Mouse (Mus musculus) forebrain, embryonic 14.5 days (tissue): ENCODE data around the gene Nrxn1. TPM values are rescaled to one million over a fixed set of nuclear protein-coding genes. Genes with fewer than 3 reads are reported as not detected.

Experiments
- ATAC-seq: fragments of 200-750 bp; cut with Nextera tagmentation; 2 replicates; pipeline ENCODE4 v1.8.0; 2017; ENCODE audit warnings: mild to moderate bottlenecking, moderate library complexity
- DNase-seq: peaks from one replicate; pipeline ENCODE4 v3.0.0-alpha.2; 2015; ENCODE audit warnings: low spot score
- H3K27ac ChIP-seq: fragments of 300-500 bp; sonication (generic); 2 replicates; pipeline ENCODE4 v1.5.1; 2014; ENCODE audit warnings: low read depth, mild to moderate bottlenecking, control low read depth, low read length, moderate library complexity
- H3K27me3 ChIP-seq: fragments of 300-500 bp; sonication (generic); replicated peaks from 2 replicates; pipeline ENCODE4 v1.6.1; 2014; ENCODE audit warnings: low read length, control low read depth, mixed read lengths; ENCODE audit not compliant: control insufficient read depth, insufficient read depth
- H3K36me3 ChIP-seq: fragments of 300-500 bp; sonication (generic); 2 replicates; pipeline ENCODE4 v1.6.1; 2014; ENCODE audit warnings: low read length, control low read depth; ENCODE audit not compliant: control insufficient read depth, insufficient read depth
- H3K4me1 ChIP-seq: fragments of 300-500 bp; sonication (generic); 2 replicates; pipeline ENCODE4 v1.6.1; 2014; ENCODE audit warnings: antibody characterized with exemption, low read length, control low read depth; ENCODE audit not compliant: control insufficient read depth, insufficient read depth
- H3K4me2 ChIP-seq: fragments of 300-500 bp; sonication (generic); 2 replicates; pipeline ENCODE4 v1.6.1; 2014; ENCODE audit warnings: mild to moderate bottlenecking, control low read depth, low read length
- H3K4me3 ChIP-seq: fragments of 300-500 bp; sonication (generic); 2 replicates; pipeline ENCODE4 v1.5.1; 2014; ENCODE audit warnings: low read depth, low read length, control low read depth
- H3K9ac ChIP-seq: fragments of 300-500 bp; sonication (generic); 2 replicates; pipeline ENCODE4 v1.6.1; 2014; ENCODE audit warnings: mild to moderate bottlenecking, low read length, control low read depth, moderate library complexity
- H3K9me3 ChIP-seq: fragments of 300-500 bp; sonication (generic); replicated peaks from 2 replicates; pipeline ENCODE4 v1.6.1; 2016; ENCODE audit warnings: low read length, control low read depth, mixed read lengths; ENCODE audit not compliant: control insufficient read depth
- WGBS: fragments of 180-500 bp; shearing (Covaris S2); extraction: QIAGEN DNeasy Blood & Tissue Kit; methylation state at CpG from one replicate; pipeline ENCODE4 v1.1.7; 2014; 5-methylcytosine and 5-hydroxymethylcytosine counted together
- polyA plus RNA-seq: library from polyadenylated mRNA; unstranded; fragments of >200 nt; fragmentation: Nextera tagmentation; extraction: Ambion mirVana; gene quantifications from 2 replicates; pipeline ENCODE4 v1.2.1, GENCODE M21; 2014

The Nrxn1 gene
- polyA plus RNA-seq, 1 experiment from 2014 or later: 69.8 TPM

DNA sequence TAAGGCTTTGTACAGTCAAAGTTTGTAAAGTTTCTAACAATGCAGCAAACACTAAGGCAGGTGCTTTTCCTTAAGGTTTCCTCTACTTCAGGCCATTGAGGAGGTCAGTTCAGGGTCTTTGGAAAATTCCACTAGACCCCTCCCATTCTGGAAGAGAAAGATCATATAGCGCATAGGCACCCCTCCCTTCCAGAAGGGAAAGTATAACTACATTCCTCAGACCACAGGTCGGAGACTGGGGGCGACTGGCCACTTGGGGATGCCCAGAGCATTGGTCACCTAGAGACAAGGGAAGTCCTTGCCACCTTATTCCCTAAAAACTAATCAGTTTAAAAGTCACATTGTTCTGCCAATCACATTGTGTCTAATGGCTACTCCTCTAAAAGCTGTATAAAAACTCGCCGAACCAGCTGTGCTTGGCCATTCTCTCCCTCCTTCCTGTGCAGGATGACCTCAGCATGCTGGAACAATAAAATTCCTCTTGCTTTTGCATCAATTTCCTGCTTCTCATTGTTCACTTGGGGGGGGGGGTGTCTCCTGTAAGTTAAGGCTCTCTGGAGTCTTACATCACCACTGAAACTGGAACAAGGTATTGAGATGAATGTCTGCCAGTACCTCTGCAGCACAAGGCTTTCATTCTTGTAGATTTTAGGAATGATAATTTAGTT, 305.6 kb downstream of the Nrxn1 start:
- no peak overlapping the region for H3K4me2 ChIP-seq
- no peaks in the 10 kb centered on the region for H3K9me3 ChIP-seq
- no peak overlapping the region for H3K9ac ChIP-seq
- no peaks in the 10 kb centered on the region for H3K4me1 ChIP-seq
- ATAC-seq (no peak), DNase-seq (no peak)
- H3K36me3 ChIP-seq: no peaks in the 10 kb centered on the region
- no peak overlapping the region for H3K27ac ChIP-seq
- 77% methylated on average over 5 of the region's 5 CpGs for WGBS
- no peak overlapping the region for H3K4me3 ChIP-seq
- no peaks in the 10 kb centered on the region for H3K27me3 ChIP-seq

DNA sequence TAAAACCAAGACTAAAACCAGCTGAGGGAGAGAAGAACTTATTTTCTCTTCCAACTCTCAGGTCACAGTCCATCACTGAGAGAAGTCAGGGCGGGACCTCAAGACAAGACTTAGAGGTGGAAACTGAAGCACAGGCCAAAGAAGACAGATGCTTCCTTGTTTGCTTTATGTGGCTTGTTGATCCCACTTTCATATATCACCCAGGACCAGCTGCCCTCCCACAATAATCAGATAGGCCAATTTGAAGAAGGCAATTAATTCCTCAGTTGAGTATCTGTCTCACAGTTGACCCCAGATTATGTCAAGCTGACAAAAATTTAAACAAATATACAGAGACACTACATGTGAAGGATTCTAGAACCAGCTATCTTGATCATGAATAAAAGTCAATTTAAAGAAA, 312.4 kb downstream of the Nrxn1 start:
- Histone ChIP-seq H3K9me3 (no peaks in the 10 kb centered on the region), H3K4me2 (no peak overlapping the region), H3K9ac (no peak overlapping the region), H3K27me3 (no peaks in the 10 kb centered on the region), H3K36me3 (no peaks in the 10 kb centered on the region), H3K4me3 (no peak overlapping the region), H3K4me1 (no peaks in the 10 kb centered on the region), H3K27ac (no peak overlapping the region)
- 89% methylated on average over 1 of the region's 1 CpGs for WGBS
- DNase-seq (no peak), ATAC-seq (no peak)

DNA sequence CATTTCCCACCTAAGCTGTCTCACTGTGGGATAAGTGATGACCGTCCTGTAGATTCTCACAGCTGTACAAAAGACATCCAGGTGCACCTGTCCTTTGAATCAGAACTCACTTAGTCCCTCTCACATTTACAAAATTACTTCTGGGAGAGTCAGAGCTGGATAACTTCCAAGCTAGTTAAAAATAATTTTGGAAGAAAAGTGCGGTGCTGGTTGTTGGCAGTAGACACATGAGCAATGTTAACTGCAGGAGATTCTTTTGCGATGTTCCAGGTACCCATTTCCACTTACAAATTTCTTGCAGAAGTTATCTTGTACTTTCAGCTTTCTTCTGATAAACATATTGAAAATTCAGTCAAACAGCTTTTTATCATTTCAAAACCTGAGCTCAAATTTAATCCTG, 317.5 kb downstream of the Nrxn1 start:
- no peak overlapping the region for H3K9ac ChIP-seq
- H3K9me3 ChIP-seq: no peaks in the 10 kb centered on the region
- 85% methylated on average over 3 of the region's 3 CpGs for whole genome bisulfite sequencing
- ATAC-seq (no peak), DNase-seq (no peak)
- H3K27ac ChIP-seq: no peak overlapping the region
- no peaks in the 10 kb centered on the region for H3K36me3 ChIP-seq
- no peaks in the 10 kb centered on the region for H3K4me1 ChIP-seq
- no peak overlapping the region for H3K4me2 ChIP-seq
- H3K27me3 ChIP-seq: no peaks in the 10 kb centered on the region
- no peak overlapping the region for H3K4me3 ChIP-seq

DNA sequence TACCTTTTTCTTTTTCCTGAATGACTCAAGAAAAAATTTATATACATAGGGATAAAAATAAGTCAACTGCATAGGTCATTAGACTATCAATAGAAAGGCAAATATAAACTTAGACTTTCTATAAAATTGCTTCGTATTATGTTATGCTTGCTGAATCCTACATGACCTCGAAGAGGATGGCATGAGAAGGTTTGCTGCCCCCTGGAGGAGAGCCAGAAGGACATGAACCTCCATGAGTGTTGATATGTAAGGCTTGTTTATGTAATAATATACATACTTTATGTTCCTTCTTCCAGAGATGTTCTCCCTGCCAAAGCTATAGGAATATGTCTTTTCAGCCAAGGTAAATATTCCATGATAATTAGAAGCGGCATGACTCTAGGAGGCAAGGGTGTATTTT, 319.6 kb downstream of the Nrxn1 start:
- H3K4me3 ChIP-seq: no peak overlapping the region
- no peaks in the 10 kb centered on the region for H3K27me3 ChIP-seq
- no peak for DNase-seq
- 0 out of 2 replicates have a peak, but pooled peaks cover 2% of the 10 kb centered on the region for H3K4me1 ChIP-seq
- no peak overlapping the region for H3K27ac ChIP-seq
- 88% methylated on average over 3 of the region's 3 CpGs for WGBS
- no peak overlapping the region for H3K9ac ChIP-seq
- H3K4me2 ChIP-seq: no peak overlapping the region
- no peaks in the 10 kb centered on the region for H3K9me3 ChIP-seq
- ATAC-seq: no peak
- no peaks in the 10 kb centered on the region for H3K36me3 ChIP-seq

DNA sequence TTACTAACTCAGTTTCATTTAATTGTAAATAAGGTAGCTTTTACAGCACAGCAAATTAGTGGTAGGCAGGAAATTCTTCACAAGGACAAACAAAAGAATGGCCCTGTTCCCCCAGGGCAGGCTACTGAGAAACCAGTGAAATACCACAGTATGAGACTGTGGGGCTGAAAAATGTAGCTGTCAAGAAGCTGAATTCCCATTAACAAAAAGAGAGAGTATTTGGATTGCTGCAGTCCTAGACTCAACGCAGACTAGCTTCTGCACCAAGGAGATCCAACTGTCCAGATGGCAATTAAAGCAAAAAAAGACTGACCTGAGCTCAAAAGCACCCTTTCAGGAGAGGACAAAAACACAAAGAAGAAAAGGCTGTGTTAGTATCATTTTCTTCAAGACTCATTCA, 324.7 kb downstream of the Nrxn1 start:
- no peak overlapping the region for H3K4me2 ChIP-seq
- DNase-seq: peak; percentile 57
- no peaks in the 10 kb centered on the region for H3K27me3 ChIP-seq
- no peak overlapping the region for H3K27ac ChIP-seq
- no peaks in the 10 kb centered on the region for H3K36me3 ChIP-seq
- ATAC-seq: peak; percentile 79
- no peak overlapping the region for H3K9ac ChIP-seq
- no peaks in the 10 kb centered on the region for H3K9me3 ChIP-seq
- WGBS: 0% methylated on average over 1 of the region's 1 CpGs
- H3K4me1 ChIP-seq: 0 out of 2 replicates have a peak, but pooled peaks cover 4% of the 10 kb centered on the region
- H3K4me3 ChIP-seq: no peak overlapping the region

DNA sequence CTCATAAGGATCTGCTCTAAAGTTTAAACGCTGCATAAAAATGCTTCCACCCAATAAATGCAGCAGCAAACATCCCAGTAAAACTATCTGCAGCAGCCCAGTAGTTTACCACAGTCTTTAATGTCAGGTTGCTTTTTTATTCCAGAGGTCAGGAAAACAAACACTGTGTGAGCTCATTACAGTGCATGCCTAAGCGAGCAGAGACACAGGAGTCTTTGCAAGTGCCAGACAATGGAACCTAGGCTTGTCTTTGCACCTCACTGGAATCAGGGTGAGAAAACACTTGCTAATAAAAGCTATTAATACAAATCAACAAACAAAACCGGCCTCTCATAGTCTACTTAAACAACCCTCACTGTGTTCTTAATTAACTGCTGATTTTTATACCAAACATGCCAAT, 365.7 kb downstream of the Nrxn1 start:
- 13% methylated on average over 3 of the region's 3 CpGs for WGBS
- no peaks in the 10 kb centered on the region for H3K9me3 ChIP-seq
- H3K4me2 ChIP-seq: no peak overlapping the region
- ATAC-seq (peak; percentile 46; the same call in 1 of the 2 replicates), DNase-seq (peak; percentile 39)
- H3K36me3 ChIP-seq: no peaks in the 10 kb centered on the region
- no peak overlapping the region for H3K27ac ChIP-seq
- no peak overlapping the region for H3K9ac ChIP-seq
- H3K4me1 ChIP-seq: no peaks in the 10 kb centered on the region
- H3K27me3 ChIP-seq: peaks cover 8% of the 10 kb centered on the region; the same call in 1 of the 2 replicates
- H3K4me3 ChIP-seq: no peak overlapping the region

DNA sequence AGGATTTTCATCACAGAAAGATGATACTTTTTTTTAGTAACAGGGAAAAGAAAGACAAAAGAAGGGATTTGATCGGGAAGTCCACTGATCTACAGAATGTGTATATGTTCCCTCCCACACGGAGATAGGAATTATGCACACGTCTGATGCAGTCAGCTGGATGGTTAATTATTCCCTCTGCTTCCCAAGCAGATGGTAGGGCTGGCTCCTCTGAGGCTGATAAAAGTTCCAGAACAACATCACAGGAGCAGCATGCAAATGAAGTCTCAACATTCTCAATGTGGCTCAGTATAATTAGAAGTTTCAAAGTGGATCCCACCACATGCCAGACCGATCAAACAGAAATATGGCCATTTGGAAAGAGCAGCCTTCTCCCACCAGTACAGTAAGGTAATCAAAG, 388.1 kb downstream of the Nrxn1 start:
- Histone ChIP-seq H3K4me2 (no peak overlapping the region), H3K27ac (no peak overlapping the region), H3K36me3 (no peaks in the 10 kb centered on the region), H3K9ac (no peak overlapping the region), H3K9me3 (no peaks in the 10 kb centered on the region), H3K27me3 (no peaks in the 10 kb centered on the region), H3K4me3 (no peak overlapping the region), H3K4me1 (peaks cover 2% of the 10 kb centered on the region; the same call in 1 of the 2 replicates)
- peak; percentile 72 for DNase-seq
- WGBS: 42% methylated on average over 4 of the region's 4 CpGs
- peak; percentile 88 for ATAC-seq

DNA sequence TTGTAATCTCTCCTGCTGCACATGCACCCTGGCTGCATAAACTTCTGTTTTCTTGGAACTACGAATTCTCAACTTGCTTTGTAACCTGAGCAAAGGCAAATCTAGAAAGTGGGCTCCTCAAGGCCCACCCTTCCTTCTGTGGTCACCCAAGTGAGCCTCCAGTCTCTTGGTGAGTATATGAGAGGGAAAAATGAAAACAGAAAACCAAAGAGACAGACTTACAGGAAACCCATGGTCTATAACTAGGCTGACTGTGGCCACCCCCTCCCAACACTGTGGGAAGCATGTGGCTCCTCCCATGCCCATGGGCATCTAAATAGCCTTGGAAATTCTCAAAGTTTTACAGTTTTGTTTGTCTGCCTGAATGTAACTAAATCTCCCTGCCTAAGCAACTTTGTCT, 390.2 kb downstream of the Nrxn1 start:
- 92% methylated on average over 1 of the region's 1 CpGs for WGBS
- no peak overlapping the region for H3K4me3 ChIP-seq
- no peak overlapping the region for H3K27ac ChIP-seq
- no peak overlapping the region for H3K4me2 ChIP-seq
- no peak overlapping the region for H3K9ac ChIP-seq
- DNase-seq: no peak
- peaks cover 2% of the 10 kb centered on the region; the same call in 1 of the 2 replicates for H3K4me1 ChIP-seq
- H3K9me3 ChIP-seq: no peaks in the 10 kb centered on the region
- H3K36me3 ChIP-seq: no peaks in the 10 kb centered on the region
- H3K27me3 ChIP-seq: no peaks in the 10 kb centered on the region
- ATAC-seq: no peak

DNA sequence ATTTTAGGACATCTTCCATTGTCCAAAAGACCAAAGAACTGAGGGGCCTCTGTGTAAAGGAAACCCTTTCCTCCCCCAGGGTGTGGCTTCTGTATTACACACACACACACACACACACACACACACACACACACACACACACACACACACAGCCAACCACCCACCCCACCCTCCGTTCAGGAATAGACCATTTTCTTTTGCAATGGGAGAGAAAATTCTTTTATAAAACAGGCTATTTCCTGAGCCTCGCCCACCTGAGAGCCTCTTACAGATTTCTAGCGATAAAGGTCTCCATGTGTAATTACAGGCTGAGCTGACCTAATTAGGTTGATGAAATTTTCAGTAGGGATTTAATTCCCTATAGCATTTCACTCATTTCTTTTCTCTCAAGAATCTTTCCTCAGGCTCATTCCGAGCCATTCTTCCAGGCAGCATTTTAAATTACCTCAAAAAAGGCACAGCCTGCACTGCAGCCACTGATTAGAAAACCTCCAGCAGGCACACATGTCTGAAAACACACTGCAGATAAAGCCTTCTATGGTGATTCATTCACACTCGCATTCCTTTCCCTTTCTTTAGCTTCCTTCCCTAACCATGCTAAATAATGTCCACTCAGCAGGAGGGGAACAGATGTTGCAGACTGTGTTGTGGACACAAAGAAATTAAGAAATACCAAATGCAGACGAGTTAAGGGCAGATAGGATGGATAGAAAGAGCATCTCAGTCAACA, 396.6 kb downstream of the Nrxn1 start:
- WGBS: 0% methylated on average over 6 of the region's 6 CpGs
- ATAC-seq (peak; percentile 89), DNase-seq (peak; percentile 83)
- H3K27ac ChIP-seq: peak overlapping the region; percentile 29; the same call in 1 of the 2 replicates
- H3K9me3 ChIP-seq: no peaks in the 10 kb centered on the region
- peak overlapping the region; percentile 5; the same call in 1 of the 2 replicates for H3K4me2 ChIP-seq
- H3K9ac ChIP-seq: no peak overlapping the region
- no peaks in the 10 kb centered on the region for H3K36me3 ChIP-seq
- H3K4me3 ChIP-seq: no peak overlapping the region
- no peaks in the 10 kb centered on the region for H3K27me3 ChIP-seq
- peaks cover 8% of the 10 kb centered on the region for H3K4me1 ChIP-seq
